Mouse (Mus musculus) erythroid progenitor cell, adult 5-6 weeks (primary cell): ENCODE data around the gene Mfsd1. TPM values are rescaled to one million over a fixed set of nuclear protein-coding genes. Genes with fewer than 3 reads are reported as not detected.

Source experiments
- ATAC-seq: replicated peaks from 2 replicates; pipeline ENCODE4 v1.8.0; 2016; ENCODE audit warnings: moderate number of reproducible peaks, mild to moderate bottlenecking, moderate TSS enrichment, inconsistent platforms; ENCODE audit not compliant: poor library complexity, low FRiP score, severe bottlenecking
- total RNA-seq, 2 experiments: library from RNA; stranded (forward) in 1 of 2; stranded (reverse) in 1 of 2; fragments of 150-400 nt in 1 of 2; fragments of 186-747, 209-891 nt in 1 of 2; gene quantifications; 2 replicates each; pipeline versions ENCODE4 v1.2.3 to v1.2.4; 2015 to 2017; ENCODE audit warnings: low replicate concordance in 2 of 2

Gene Mfsd1
- total RNA-seq, 2 experiments from 2014 or later: 23.1 to 42.1 TPM

DNA sequence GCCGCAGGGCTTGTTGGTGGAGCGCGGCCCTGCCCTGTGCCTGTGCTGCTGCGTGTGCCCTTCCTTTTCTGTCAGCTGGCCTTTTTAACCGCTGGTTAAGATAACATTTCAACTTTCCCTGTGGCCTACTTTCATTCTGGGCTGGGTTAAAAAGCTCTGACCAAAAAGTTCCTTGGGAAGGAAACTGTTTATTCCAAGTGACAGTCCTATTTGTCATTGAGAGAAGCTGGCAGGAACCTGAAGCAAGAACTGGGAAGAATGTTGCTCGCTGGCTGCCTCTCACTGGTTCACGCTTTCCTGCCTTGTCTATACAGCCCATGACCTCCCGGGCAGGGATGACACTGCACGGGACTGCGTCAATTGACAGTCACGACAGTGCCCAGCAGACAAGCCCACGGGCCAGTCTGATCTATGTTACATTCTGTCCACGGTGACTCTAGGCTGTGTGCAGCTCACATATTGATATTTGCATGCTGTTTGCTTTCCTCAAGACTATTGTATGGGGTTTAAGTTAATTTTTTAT lies 19.1 kb downstream of the Mfsd1 start:
- no peak for ATAC-seq

DNA sequence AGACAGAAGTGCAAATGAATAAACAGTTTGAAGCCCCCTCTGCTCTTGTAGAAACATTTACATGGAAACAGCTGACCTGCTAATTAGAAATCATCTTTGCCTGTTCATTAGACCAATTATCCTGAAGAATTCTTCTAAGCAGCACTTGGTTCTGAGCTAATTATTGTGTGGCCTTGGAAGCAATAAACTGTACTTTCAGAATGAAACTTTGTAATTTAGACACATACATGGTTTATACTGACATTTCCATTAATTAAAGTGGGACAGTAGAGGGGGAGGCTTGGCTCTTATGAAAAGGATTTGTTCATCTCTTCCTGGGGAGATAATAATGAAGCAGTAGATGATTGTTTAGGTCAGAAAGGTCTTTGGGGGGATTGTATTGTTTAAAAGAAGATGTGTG lies 35.7 kb downstream of the Mfsd1 start:
- ATAC-seq: no peak

- ATAC-seq: no peak
Observed at GRCm38 (mm10) chr3:67624629-67625028, 42.1 kb downstream of the Mfsd1 start.

GRCm38 (mm10) chr3:67643135-67643534 lies 60.6 kb downstream of the Mfsd1 start:
- no peak for ATAC-seq

- ATAC-seq: no peak
Observed at GRCm38 (mm10) chr3:67645640-67646466, 63.3 kb downstream of the Mfsd1 start.

Other genes starting within 250 kb of the Mfsd1 start
- gene Mlf1, start 208.6 kb upstream of the Mfsd1 start, total RNA-seq (2015; ENCODE audit: low replicate concordance): not detected in 2 replicates
- gene Mlf1, start 208.6 kb upstream of the Mfsd1 start, total RNA-seq (2017; ENCODE audit: low replicate concordance): not detected in 2 replicates
- not detected in 2 replicates for gene Gm17402, start 207.6 kb upstream of the Mfsd1 start, total RNA-seq (2015; ENCODE audit: low replicate concordance)
- not detected in 2 replicates for gene Gm17402, start 207.6 kb upstream of the Mfsd1 start, total RNA-seq (2017; ENCODE audit: low replicate concordance)
- 10.5 and 13.4 TPM in 2 replicates for gene Gfm1, start 152.6 kb upstream of the Mfsd1 start, total RNA-seq (2015; ENCODE audit: low replicate concordance)
- gene Gfm1, start 152.6 kb upstream of the Mfsd1 start, total RNA-seq (2017; ENCODE audit: low replicate concordance): 23.8 and 24.6 TPM in 2 replicates
- 6.8 and 8.8 TPM in 2 replicates for gene Lxn, start 118.8 kb upstream of the Mfsd1 start, total RNA-seq (2015; ENCODE audit: low replicate concordance)
- 0.38 and 1.8 TPM in 2 replicates for gene Lxn, start 118.8 kb upstream of the Mfsd1 start, total RNA-seq (2017; ENCODE audit: low replicate concordance)
- gene Rarres1, start 67.2 kb upstream of the Mfsd1 start, total RNA-seq (2015; ENCODE audit: low replicate concordance): not detected in 2 replicates
- not detected in 2 replicates for gene Rarres1, start 67.2 kb upstream of the Mfsd1 start, total RNA-seq (2017; ENCODE audit: low replicate concordance)